Mouse (Mus musculus) embryonic facial prominence, embryonic 14.5 days (tissue): Measurements from ENCODE around the gene Tmem178. TPM values are rescaled to one million over a fixed set of nuclear protein-coding genes. Genes with fewer than 3 reads are reported as not detected.

Experiments
- ATAC-seq: fragments of 200-750 bp; cut with Nextera tagmentation; 2 replicates; pipeline ENCODE4 v1.8.0; 2017; ENCODE audit warnings: low read depth, moderate number of reproducible peaks, moderate TSS enrichment
- DNase-seq: peaks from one replicate; pipeline ENCODE4 v3.0.0-alpha.2; 2015; ENCODE audit warnings: low spot score
- H3K27ac ChIP-seq: fragments of 300-500 bp; sonication (generic); replicated peaks from 2 replicates; pipeline ENCODE4 v1.5.1; 2014; ENCODE audit warnings: low read depth, mild to moderate bottlenecking, low read length, moderate library complexity
- H3K27me3 ChIP-seq: fragments of 300-500 bp; sonication (generic); replicated peaks from 2 replicates; pipeline ENCODE4 v1.6.1; 2014; ENCODE audit warnings: low read length; ENCODE audit not compliant: control insufficient read depth, insufficient read depth
- H3K36me3 ChIP-seq: fragments of 300-500 bp; sonication (generic); 2 replicates; pipeline ENCODE4 v1.6.1; 2014; ENCODE audit warnings: low read length, mixed read lengths; ENCODE audit not compliant: control insufficient read depth, insufficient read depth
- H3K4me1 ChIP-seq: fragments of 300-500 bp; sonication (generic); 2 replicates; pipeline ENCODE4 v1.6.1; 2014; ENCODE audit warnings: antibody characterized with exemption, low read length; ENCODE audit not compliant: control insufficient read depth, insufficient read depth
- H3K4me2 ChIP-seq: fragments of 300-500 bp; sonication (generic); 2 replicates; pipeline ENCODE4 v1.6.1; 2014; ENCODE audit warnings: low read depth, mild to moderate bottlenecking, low read length, moderate library complexity, mixed read lengths
- H3K4me3 ChIP-seq: fragments of 300-500 bp; sonication (generic); 2 replicates; pipeline ENCODE4 v1.5.1; 2014; ENCODE audit warnings: low read depth, mild to moderate bottlenecking, low read length
- H3K9ac ChIP-seq: fragments of 300-500 bp; sonication (generic); 2 replicates; pipeline ENCODE4 v1.6.1; 2014; ENCODE audit warnings: low read depth, mild to moderate bottlenecking, low read length, moderate library complexity, mixed read lengths
- H3K9me3 ChIP-seq: fragments of 300-500 bp; sonication (generic); 2 replicates; pipeline ENCODE4 v1.6.1; 2016; ENCODE audit warnings: low read length; ENCODE audit not compliant: control insufficient read depth
- WGBS: fragments of 180-500 bp; shearing (Covaris S2); extraction: QIAGEN DNeasy Blood & Tissue Kit; methylation state at CpG from one replicate; pipeline ENCODE4 v1.1.7; 2014; 5-methylcytosine and 5-hydroxymethylcytosine counted together
- polyA plus RNA-seq: library from polyadenylated mRNA; unstranded; fragments of >200 nt; fragmentation: Nextera tagmentation; extraction: Ambion mirVana; gene quantifications from 2 replicates; pipeline ENCODE4 v1.2.1, GENCODE M21; 2014

Gene Tmem178
- polyA plus RNA-seq, 1 experiment from 2014 or later: 4.5 TPM

DNA sequence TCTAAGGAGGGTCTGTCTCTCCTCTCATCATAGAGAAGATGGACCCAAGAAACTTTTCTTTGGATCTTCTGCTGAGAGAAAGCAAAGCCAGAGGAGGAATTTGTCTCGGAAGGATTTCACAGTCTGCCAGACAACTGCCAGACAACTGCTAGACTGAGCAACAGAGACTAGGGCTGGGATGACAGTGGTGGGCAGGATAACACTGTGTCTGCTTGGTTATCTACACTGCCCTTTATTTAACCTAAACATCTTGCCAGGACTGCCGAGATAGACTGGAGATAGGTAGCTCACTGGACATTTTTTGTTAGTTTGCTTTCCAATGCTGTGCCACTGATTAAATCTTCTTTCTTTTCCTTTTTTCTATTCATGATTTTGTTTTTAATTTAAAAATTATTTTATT is 97.2 kb downstream of the Tmem178 start:
- WGBS: 93% methylated on average over 2 of the region's 2 CpGs
- no peak for DNase-seq
- H3K27ac ChIP-seq: no peak overlapping the region
- no peak for ATAC-seq
- no peaks in the 10 kb centered on the region for H3K9me3 ChIP-seq
- no peak overlapping the region for H3K4me2 ChIP-seq
- no peaks in the 10 kb centered on the region for H3K4me1 ChIP-seq
- no peak overlapping the region for H3K4me3 ChIP-seq
- no peak overlapping the region for H3K9ac ChIP-seq
- H3K27me3 ChIP-seq: no peaks in the 10 kb centered on the region
- H3K36me3 ChIP-seq: peaks cover 73% of the 10 kb centered on the region

DNA sequence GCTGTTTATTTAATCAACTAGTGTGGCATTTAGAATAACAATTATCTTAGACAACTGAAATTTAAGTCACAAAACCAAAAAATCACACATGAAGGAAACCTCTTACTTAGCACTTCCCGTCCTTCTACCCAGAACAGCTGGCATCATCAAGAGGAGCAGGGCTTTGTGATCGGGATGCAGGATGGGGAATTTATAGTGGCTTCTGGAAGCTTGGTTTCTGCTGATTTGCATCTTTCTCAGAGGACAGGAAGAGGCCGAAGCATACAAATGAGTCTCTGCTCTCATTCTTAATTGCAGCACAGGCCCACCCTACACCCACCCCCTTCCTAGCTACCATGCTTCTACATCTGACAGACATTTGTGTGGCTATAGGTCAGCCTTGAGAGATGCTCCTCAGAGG is 99.9 kb downstream of the Tmem178 start:
- whole genome bisulfite sequencing: 85% methylated on average over 3 of the region's 3 CpGs
- H3K4me3 ChIP-seq: no peak overlapping the region
- no peak overlapping the region for H3K4me2 ChIP-seq
- H3K27me3 ChIP-seq: no peaks in the 10 kb centered on the region
- DNase-seq (no peak), ATAC-seq (no peak)
- no peak overlapping the region for H3K27ac ChIP-seq
- H3K4me1 ChIP-seq: no peaks in the 10 kb centered on the region
- peaks cover 50% of the 10 kb centered on the region for H3K36me3 ChIP-seq
- H3K9me3 ChIP-seq: no peaks in the 10 kb centered on the region
- no peak overlapping the region for H3K9ac ChIP-seq

DNA sequence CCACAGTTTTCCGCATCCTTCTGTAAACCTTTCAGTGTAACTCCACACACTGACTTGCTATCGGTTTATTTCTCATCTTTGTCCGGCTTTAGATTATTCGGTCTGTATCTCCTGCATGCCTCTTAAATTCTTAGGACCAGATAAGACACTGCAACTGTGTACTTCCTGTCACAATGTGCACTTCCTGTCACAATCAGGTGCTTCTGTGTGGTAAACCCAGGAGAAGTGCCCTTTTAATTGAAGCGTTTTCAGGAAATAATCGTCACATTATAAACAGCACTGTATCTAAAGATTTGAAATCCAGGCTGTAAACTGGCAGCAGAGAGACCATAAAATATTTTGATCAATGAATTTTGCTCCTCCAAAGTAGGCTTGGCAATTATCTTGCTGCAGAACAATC is 100.7 kb downstream of the Tmem178 start:
- peaks cover 45% of the 10 kb centered on the region for H3K36me3 ChIP-seq
- no peak for DNase-seq
- H3K4me3 ChIP-seq: no peak overlapping the region
- H3K27ac ChIP-seq: no peak overlapping the region
- H3K4me2 ChIP-seq: no peak overlapping the region
- no peaks in the 10 kb centered on the region for H3K4me1 ChIP-seq
- H3K27me3 ChIP-seq: no peaks in the 10 kb centered on the region
- no peak overlapping the region for H3K9ac ChIP-seq
- WGBS: 97% methylated on average over 6 of the region's 6 CpGs
- ATAC-seq: no peak
- no peaks in the 10 kb centered on the region for H3K9me3 ChIP-seq

DNA sequence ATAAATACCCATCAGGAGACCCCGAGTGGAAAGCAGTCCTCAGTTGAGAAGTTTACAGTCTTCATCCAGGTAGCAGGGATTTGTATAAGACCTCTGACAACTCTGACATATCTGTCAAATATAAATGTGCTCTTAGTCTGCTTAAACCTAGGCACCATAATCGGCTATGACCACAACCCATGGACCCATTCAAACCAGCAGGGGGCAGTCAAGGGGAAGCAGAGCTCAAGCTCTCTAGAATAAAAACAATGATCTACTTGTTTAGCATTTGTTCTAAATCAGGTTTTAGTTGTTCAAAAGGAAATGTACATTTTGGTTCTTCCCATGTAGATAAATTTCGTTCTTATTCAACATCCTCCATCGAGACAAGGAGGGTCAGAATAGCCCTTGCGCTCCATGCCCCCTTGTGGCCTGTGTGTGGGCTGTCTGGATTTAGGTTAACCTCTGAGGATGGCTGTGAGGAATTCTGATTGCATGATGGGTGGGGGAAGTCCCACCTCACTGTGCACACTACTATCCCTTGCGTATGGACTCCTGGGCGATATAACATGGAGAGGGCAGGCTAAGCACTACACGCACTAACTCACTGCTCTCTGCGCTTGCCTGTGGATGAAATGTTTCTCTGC is 101.2 kb downstream of the Tmem178 start:
- H3K9me3 ChIP-seq: no peaks in the 10 kb centered on the region
- H3K36me3 ChIP-seq: peaks cover 41% of the 10 kb centered on the region
- H3K9ac ChIP-seq: no peak overlapping the region
- DNase-seq (no peak), ATAC-seq (no peak)
- no peak overlapping the region for H3K27ac ChIP-seq
- no peak overlapping the region for H3K4me2 ChIP-seq
- no peaks in the 10 kb centered on the region for H3K27me3 ChIP-seq
- H3K4me3 ChIP-seq: no peak overlapping the region
- WGBS: 85% methylated on average over 9 of the region's 9 CpGs
- no peaks in the 10 kb centered on the region for H3K4me1 ChIP-seq

DNA sequence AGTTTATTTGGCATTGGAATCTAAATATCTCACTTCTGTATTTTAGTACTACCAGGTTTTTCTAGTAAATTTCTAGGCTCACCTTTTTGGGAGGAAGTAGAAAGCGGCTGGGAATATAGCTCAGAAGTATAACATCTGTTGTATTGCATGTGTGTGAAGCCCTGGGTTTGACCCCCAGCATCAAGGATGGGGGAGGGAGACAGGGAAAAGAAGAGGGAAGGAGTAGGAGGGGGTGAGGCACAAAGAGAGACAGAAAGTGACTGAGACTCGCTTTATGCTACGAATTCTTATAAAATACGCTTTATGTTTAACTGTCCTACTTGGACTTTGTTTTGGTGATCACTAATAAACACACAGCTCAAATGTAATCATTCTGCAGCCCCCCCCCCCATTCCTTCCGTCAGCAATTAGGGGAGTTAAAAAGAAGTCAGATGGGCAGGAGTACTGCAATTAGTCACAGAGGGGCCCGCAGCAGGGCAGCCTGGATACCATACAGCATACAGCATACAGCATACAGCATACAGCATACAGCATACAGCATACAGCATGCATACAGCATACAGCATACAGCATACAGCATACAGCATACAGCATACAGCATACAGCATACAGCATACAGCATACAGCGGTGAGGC is 103.6 kb downstream of the Tmem178 start:
- WGBS: 60% methylated on average over 7 of the region's 7 CpGs
- Histone ChIP-seq H3K27me3 (no peaks in the 10 kb centered on the region), H3K4me3 (no peak overlapping the region), H3K9me3 (no peaks in the 10 kb centered on the region), H3K36me3 (peaks cover 32% of the 10 kb centered on the region), H3K9ac (no peak overlapping the region), H3K4me2 (no peak overlapping the region), H3K27ac (no peak overlapping the region), H3K4me1 (no peaks in the 10 kb centered on the region)
- no peak for DNase-seq
- ATAC-seq: no peak

Other genes with a start within 250 kb of the Tmem178 start
- gene Map4k3, start 216.1 kb upstream of the Tmem178 start, polyA plus RNA-seq: 32.8 and 33.8 TPM in 2 replicates
- gene Thumpd2, start 120.5 kb downstream of the Tmem178 start, polyA plus RNA-seq: 11.6 and 15.1 TPM in 2 replicates